Mouse (Mus musculus) megakaryocyte, embryonic 14.5 days (primary cell): Measurements from ENCODE around the gene Tmem88b.

Experiments
- FLI1 ChIP-seq: IDR thresholded peaks from 2 replicates; pipeline ENCODE4 v1.6.1; 2012; ENCODE audit warnings: low read length, inconsistent platforms, mixed read lengths
- GATA1 ChIP-seq: IDR thresholded peaks from 3 replicates; pipeline ENCODE4 v1.6.1; 2012; ENCODE audit warnings: mixed read lengths, low read length, inconsistent platforms, borderline replicate concordance

- no peak for TF ChIP-seq GATA1
- no peak for TF ChIP-seq FLI1
These were observed 50.5 kb downstream of the Tmem88b start for GRCm38 (mm10) chr4:155734951-155735702.
